Mouse (Mus musculus) erythroid progenitor cell, adult 5-6 weeks (primary cell): Measurements from ENCODE around the gene Syne4. TPM values are rescaled to one million over a fixed set of nuclear protein-coding genes. Genes with fewer than 3 reads are reported as not detected.
A peak's percentile ranks its signal among the peaks of the same experiment; 100 is the strongest.

Experiments
- ATAC-seq: replicated peaks from 2 replicates; pipeline ENCODE4 v1.8.0; 2016; ENCODE audit warnings: moderate number of reproducible peaks, mild to moderate bottlenecking, moderate TSS enrichment, inconsistent platforms; ENCODE audit not compliant: poor library complexity, low FRiP score, severe bottlenecking
- total RNA-seq, 2 experiments: library from RNA; stranded (forward) in 1 of 2; stranded (reverse) in 1 of 2; fragments of 150-400 nt in 1 of 2; fragments of 186-747, 209-891 nt in 1 of 2; gene quantifications; 2 replicates each; pipeline versions ENCODE4 v1.2.3 to v1.2.4; 2015 to 2017; ENCODE audit warnings: low replicate concordance in 2 of 2

Syne4 gene
- total RNA-seq, 2 experiments from 2014 or later = not detected

- no peak for ATAC-seq
Measured at GRCm38 (mm10) chr7:30294296-30294695, 20.3 kb upstream of the Syne4 start.

GRCm38 (mm10) chr7:30295103-30295502, 19.5 kb upstream of the Syne4 start:
- ATAC-seq = no peak

DNA sequence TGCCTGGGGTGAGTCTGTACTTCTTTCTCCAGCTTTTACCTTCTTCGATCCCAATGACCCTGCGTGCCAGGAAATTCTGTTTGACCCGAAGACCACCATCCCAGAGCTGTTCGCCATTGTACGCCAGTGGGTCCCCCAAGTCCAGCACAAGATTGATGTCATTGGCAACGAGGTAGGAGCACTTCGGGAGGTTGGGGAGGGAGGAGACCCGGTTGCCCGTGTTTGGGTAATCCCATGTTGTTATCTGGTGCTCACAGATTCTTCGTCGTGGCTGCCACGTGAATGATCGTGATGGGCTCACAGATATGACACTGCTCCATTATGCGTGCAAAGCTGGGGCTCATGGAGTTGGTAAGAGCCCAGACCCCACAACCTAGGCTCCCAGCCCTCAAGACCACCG, 17.8 kb upstream of the Syne4 start:
- no peak for ATAC-seq

GRCm38 (mm10) chr7:30297266-30297665, 17.3 kb upstream of the Syne4 start:
- ATAC-seq = no peak

DNA sequence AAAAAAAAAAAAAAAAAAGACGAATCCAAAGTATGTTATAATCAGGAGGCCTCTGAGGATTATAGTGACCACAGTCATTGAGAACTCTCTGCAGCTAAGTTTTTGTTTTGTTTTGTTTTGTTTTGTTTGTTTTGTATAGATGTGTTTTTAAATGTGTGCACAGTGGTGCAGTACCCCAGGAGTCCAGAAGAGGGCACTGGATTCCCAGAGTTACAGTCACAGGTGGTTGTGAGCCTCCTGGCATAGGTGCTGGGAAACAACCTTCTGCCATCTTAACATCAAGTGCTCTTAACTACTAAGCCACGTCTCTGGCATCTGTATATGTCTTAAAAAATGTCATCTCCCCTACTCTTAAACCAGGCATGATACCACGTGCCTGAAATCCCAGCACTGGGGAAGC, 13.7 kb upstream of the Syne4 start:
- ATAC-seq = peak; percentile 69

GRCm38 (mm10) chr7:30306083-30306779, 8.4 kb upstream of the Syne4 start:
- no peak for ATAC-seq

- peak; percentile 90 for ATAC-seq
Measured at GRCm38 (mm10) chr7:30308076-30309005, 6.3 kb upstream of the Syne4 start, which contains the start of gene Alkbh6. Gene Alkbh6, plus strand, starts transcription at chr7:30308717.

DNA sequence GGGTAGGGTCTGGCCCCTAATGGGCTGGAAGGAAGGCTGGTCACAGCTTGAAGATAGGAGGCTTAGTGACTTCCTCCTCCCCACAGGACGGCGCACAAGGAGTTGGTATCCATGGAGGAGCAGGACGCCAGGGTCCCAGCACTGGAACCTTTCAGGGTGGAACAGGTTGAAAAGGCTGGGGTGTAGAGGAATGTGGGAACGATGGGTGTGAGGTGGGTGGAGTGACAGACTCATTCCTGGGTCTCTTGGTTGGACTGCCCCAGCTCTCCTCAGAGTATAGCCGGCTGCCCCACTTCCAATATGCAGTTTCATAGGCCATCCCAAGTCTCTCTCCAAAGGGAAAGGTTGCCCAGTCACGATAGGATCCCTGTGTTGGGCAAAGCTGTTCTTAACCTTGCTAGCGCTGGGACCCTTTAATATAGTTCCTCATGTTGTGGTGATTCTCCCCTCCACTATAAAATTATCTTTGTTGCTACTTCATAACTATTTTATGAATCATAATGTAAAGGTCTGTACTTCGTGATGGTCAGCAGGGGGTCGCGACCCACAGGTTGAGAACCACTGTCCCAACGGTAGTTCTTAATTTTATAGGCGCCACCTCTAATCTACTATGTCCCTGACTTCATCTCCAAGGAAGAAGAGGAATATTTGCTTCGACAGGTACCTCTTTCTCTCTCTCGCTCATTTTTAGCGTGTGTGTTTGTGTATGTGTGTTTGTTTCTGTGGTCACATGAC, 5.0 kb upstream of the Syne4 start:
- no peak for ATAC-seq

GRCm38 (mm10) chr7:30310136-30310535, 4.5 kb upstream of the Syne4 start:
- ATAC-seq = no peak

DNA sequence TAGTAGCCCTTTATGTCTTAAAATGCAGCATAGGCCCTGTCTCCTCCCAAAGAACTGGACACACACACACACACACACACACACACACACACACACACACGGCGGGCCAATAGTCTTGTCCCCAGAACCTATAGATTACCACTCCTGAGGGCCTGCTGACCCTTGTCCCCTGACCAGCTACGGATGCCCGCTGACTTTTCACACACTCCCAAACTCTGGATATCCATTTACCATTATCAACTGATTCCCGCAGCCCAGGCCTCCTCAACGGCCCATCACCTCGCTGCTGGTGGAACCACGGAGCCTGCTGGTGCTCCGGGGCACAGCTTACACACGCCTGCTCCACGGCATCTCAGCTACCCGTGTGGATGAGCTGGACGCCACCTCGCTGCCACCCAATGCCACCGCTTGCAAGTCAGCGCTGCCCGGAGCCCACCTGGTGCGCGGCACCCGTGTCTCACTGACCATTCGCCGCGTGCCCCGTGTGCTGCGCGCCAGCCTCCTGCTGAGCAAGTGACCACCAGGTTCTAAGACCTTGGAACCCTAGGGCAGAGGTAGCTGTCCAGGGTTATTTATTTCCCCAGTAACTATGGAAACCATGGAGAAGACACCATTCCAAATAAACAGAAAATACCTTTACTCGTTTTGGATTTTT, 814 bp upstream of the Syne4 start:
- ATAC-seq = no peak

DNA sequence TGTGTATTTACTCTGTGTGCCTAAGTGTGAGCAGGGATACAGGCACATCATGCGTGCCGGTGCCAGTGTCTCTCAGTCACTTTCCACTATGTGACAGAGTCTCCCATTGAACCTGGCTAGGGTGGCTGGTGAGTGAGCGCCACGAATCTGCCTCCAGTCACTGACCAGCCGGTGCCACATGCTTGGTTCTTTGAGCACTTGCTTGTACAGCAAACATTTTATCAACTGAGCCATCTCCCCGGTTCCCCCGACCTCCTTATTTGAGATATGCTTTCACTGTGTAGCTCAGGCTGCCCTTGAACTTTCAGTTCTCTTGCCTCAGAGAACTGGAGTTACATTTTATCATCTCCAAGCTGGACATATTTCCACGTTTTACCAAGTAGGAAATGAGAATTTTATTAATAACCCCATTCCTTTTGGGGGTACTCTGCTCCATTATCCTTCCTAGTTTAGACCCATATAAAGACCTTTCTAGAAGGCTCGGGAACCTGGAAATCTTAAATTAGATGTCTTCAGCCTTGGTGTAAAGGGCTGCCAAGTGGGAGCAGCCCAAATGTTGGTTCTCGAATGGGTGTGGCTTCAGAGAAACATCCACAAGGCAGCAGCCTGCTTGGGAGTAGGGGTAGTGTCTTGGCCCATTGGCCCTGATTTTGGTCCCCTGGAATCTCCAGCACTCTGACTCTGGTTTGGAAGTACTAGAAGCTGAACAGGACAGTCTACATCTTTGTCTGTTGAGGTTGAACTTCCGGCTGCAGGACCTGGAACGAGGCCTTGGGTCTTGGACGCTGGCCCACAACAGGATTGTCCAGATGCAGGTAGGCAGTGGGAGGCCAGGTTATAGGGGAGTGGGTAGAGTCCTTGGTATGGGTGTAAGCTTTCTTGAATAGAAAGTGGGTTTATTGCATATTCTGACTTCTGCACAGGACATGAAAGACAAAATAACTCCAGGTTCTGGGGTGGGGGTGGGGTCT, 1.2 kb downstream of the Syne4 start:
- ATAC-seq = no peak

DNA sequence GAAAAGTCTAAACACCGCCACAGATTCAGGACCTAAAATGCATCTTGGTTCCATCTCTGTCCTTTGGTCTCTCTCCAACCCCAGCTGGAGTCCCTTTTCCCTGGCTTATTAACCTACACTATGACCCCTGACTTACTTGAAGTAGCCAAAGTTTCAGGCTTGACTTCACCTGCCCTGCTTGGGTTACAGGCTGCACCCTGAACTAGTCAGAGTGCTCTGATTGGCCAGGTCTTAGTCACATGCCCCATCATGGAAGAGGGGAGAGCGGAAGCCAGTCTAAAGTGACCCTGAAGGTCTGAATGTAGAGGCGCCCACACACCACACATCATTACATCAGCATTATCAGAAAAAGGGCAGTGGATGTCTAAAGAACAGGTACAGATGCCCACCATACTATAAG, 3.5 kb downstream of the Syne4 start:
- ATAC-seq = no peak

DNA sequence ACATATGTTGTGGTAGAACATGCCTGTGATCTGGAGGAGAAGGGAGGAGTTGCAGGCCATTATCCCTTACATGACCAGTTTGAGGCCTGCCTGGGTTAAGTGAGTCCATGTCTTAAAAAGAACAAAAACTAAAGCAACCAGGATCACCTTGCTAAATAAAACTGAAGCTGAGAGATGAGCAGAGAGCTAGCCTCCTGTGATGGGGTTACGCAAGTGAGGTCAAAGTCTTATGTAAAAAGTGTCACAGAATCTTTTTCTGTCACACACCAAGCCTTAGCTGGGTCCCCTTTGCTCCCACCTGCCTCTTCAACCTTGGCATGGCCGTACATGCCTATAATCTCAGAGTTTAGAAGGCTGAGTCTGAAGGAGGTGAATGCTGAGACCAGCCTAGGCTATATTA, 6.3 kb downstream of the Syne4 start:
- ATAC-seq = no peak

DNA sequence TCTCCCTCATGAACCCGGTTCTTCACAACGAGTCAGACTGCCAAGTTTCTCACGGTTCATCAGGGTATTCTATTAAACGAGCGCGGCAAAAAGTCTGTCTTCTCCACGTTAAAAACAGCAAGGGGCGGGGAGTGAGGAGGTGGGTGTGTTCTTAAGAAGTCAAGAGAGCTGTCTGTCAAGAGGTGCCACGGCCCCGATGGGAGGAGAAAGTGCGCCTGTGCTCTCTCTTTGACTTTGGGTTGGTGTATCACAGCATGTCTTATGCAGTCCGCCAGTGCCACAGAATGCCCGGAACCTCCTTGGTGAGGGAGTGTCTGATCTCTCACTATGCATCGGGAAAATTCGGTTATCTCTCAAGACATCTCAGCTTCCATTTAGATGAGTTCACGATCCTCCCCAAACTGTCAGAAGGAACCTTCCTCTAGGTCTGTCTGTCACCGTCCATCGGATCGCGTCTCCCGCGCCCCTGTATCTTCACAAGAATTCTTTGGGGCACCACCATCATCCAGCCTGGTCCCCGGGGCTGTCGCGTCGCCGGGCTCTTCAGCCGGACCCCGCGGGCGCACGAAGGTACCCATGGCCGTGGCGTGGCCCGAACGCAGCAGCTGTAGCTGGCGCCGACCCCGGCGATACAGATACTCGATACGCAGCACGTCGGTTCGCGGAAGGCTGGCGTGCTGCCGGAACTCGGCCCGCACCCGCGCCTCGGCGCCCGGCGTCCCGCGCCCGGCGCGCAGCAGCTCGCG, 7.1 kb downstream of the Syne4 start, which contains the start of gene E130208F15Rik:
TSS of gene E130208F15Rik (plus strand) at position 202 of the 746 bp plus-strand sequence.
- peak; percentile 48; the same call in 1 of the 2 replicates for ATAC-seq

- peak; percentile 98 for ATAC-seq
Measured at GRCm38 (mm10) chr7:30322285-30322667, 7.7 kb downstream of the Syne4 start.

DNA sequence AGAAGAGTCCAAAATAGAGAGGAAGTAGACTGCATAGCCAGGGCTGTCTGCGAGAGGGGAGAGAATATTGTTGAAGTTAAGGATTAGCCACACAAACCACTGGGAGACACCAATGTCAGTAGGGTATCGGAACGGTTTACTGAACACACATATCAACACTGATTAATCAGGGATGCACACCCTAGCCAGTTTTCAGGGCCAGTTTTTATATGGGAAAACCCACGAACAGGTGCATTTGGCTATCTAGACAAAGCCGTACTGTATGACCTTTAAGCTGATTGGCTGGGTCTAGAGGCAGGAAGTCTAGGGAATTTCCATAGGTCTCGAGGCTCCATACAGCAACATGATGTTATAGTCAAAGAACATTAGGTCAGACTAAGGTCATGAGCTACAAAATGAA, 8.3 kb downstream of the Syne4 start:
- no peak for ATAC-seq

DNA sequence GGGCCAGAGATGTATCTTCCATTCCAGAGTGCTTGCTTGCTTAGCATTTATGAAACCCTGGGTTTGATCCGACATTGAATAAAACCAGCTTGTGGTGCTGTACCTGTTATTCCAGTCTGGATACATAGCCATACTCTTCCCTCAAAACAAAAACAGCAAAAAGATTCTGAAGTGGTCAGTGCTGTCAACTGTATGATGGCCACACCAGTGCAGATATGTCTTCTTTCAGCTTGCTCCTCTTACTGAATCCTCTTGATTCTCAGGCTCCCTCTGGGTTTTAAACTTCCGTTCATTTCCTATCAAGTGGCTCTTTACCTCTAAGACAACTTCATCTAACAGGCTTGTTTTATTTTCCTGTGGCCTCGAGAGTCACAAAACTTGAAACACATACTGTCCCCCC, 9.2 kb downstream of the Syne4 start, which contains the start of gene Sdhaf1:
TSS of gene Sdhaf1 (minus strand) at position 101 of the 400 bp plus-strand sequence.
- no peak for ATAC-seq
